Mouse (Mus musculus) mouse embryonic stem cell (cell line): Measurements from ENCODE around the gene Amz1.

Experiments used
- in situ Hi-C, 2 experiments: fragments of 300-500 bp; cut with MboI; formaldehyde crosslinking; loops; 1 replicate in 1 of 2; 3 replicates in 1 of 2; pipeline ENCODE4 v1.14.3; 2019 to 2020; ENCODE audit warnings: low sequenced_read_pairs in 2 of 2, low pct_unique_long_range_greater_than_20kb in 1 of 2, mixed read lengths in 1 of 2; ENCODE audit not compliant: unreplicated experiment in 1 of 2

Gene Amz1

GRCm38 (mm10) chr5:140723822-140724221 is at the start of gene Amz1:
Amz1 (plus strand) TSS chr5:140724127.
- in situ Hi-C loops, result no loop called here

DNA sequence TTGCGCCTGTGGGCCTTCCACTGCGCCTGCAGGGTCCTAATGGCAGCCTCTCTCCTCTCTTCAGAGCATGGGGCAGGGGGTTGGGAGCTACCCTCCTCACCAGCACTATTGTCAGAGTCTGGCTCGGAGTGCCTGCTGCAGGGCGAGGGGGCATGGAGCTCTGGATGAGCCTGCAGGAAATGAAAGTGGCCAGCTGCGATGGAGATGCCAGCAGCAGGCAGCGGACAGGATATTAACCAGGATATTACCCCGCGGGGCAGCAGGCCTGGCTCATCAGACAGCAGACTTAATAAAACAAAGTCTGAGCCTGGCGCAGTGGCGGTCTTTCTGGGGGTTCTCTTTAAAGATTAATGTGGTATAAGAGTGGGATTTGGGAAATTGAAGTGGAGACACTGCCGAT is 48.8 kb upstream of the Amz1 start:
- in situ Hi-C loops, result no loop called here

- in situ Hi-C loops, result no loop called here
Observed at GRCm38 (mm10) chr5:140675640-140676039, 48.3 kb upstream of the Amz1 start.

- in situ Hi-C loops, result no loop called here
Observed at GRCm38 (mm10) chr5:140677137-140677536, 46.8 kb upstream of the Amz1 start.

DNA sequence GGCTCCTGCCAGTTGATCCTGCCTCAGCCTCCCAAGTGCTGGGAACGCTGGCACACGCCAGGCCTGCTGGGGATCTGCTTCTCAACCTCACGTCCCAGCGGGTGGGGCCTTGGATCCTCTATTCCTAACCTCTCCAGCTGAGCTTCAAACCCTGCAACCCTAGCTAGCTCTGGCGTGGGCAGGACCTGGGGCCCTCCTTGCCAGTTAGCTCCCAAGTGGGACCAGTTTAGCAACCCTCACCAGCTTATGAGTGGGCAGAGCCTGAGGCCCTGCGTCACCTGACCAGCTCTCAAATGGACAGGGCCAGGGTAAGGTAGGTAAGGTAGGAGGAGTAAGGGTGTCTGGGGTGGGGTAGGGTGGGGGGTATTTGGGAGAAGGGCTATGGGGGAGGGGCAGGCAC is 43.9 kb upstream of the Amz1 start:
- in situ Hi-C loops, result no loop called here

GRCm38 (mm10) chr5:140680950-140681349 is 43.0 kb upstream of the Amz1 start:
- in situ Hi-C loops, result no loop called here

DNA sequence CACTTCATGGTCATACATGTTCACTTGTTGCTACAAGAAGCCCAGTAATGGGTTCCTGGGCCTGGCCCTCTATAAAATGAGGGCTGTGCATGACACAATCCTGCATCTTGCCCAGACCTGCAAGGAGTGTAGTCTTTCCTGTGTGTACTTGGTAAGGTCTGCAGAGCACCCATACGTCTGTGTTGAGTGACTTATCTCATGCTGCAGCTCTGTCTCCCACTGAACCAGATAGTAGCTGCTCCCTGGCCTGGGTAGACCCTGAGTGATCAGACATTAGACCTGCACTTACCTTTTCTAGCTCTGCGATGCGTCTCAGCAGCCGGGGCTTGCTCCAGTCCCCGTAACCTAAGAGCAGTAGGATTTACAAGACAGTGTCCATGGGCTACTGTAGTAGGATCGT is 41.8 kb upstream of the Amz1 start:
- in situ Hi-C loops, result no loop called here

- in situ Hi-C loops, result no loop called here
Observed at GRCm38 (mm10) chr5:140684343-140685148, 39.4 kb upstream of the Amz1 start.

DNA sequence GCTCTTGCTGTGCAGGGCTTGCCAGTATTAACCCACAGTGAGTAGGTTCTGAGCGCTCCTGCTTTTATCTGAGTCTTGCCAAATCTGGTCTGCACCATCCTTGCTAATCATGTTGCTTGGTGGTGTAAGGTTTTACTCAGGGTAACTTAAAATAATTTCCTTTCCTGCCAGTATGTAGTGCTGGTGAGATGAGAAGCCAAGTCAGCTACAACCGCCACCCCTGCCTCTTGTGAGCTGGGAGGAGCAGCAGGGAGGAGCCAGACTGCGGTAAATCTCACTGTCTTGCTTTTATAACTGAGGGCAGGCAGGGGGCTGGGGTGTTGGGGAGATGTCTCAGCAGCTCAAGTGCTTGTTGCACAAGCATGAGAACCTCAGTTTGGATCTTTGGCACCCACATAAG is 35.5 kb upstream of the Amz1 start:
- in situ Hi-C loops, result no loop called here

GRCm38 (mm10) chr5:140695987-140696386 is 27.9 kb upstream of the Amz1 start:
- in situ Hi-C loops, result no loop called here

DNA sequence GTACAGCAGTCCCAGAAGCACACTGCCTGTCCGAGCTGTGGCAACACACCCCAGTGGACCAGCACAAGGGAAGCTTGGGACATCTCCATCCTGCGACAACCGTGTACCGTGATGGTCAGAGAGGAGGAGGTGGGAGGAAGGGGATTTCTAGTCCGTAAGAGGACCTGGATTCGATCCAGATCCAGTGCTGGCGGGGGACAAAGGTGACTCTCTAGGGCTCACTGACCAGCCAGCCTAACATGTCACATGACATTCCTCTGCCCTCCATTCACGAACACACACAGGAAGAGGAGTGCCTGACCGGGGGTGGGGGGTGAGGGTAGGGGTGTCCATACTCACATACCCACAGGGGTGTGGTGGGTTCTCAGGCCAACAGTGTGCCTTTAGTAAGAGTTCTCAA is 24.2 kb upstream of the Amz1 start:
- in situ Hi-C loops, result no loop called here

DNA sequence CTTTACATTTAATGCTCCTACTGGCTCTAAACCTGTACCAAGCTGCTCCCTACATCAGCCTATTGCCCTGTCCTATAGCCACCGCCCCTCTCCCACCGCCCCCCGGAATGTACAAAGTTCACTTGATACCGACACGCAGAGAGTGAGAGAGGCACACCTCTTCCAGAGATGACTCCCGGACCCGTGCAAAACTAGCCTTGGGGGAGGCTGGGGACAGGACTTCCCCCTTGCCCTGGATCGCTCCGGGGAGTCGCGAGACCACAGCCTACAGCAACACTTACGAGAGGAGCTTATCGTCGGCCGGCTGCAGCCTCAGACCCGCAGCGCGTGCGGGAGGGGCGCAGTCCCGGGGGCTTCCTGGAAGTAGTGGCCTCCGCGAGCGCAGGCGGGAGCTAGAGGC is 22.3 kb upstream of the Amz1 start:
- in situ Hi-C loops, result no loop called here

- in situ Hi-C loops, result no loop called here
Observed at GRCm38 (mm10) chr5:140702103-140702513, 21.8 kb upstream of the Amz1 start, which contains the start of gene Iqce. Iqce (minus strand) TSS chr5:140702378.

DNA sequence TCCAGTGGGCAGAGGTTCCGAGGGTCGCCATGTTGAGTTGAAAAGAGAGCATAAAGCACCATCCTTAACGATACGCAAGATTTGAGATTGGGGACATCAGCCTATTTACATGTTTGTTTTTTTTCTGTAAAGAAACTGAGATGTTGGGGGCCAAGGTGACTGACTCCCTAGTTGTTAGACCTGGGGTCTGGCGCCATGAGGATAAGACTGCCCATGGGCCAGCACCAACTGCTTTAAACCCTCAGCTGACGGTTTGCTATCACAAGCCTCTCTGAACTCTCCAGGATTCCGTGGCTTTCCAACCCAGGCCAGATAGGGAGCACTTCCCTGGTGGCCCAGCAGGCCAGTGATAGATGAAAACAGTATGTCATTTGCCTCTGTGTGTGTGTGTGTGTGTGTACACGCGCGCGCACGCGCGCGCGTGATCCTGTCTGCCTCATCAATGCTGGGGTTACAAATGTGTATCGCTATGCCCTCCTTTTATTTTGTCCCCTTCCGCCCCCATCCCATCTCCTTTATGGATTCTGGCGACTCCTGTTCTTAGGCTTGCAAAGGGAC is 21.2 kb upstream of the Amz1 start:
- in situ Hi-C loops, result no loop called here

GRCm38 (mm10) chr5:140703480-140704377 is 20.2 kb upstream of the Amz1 start:
- in situ Hi-C loops, result no loop called here

DNA sequence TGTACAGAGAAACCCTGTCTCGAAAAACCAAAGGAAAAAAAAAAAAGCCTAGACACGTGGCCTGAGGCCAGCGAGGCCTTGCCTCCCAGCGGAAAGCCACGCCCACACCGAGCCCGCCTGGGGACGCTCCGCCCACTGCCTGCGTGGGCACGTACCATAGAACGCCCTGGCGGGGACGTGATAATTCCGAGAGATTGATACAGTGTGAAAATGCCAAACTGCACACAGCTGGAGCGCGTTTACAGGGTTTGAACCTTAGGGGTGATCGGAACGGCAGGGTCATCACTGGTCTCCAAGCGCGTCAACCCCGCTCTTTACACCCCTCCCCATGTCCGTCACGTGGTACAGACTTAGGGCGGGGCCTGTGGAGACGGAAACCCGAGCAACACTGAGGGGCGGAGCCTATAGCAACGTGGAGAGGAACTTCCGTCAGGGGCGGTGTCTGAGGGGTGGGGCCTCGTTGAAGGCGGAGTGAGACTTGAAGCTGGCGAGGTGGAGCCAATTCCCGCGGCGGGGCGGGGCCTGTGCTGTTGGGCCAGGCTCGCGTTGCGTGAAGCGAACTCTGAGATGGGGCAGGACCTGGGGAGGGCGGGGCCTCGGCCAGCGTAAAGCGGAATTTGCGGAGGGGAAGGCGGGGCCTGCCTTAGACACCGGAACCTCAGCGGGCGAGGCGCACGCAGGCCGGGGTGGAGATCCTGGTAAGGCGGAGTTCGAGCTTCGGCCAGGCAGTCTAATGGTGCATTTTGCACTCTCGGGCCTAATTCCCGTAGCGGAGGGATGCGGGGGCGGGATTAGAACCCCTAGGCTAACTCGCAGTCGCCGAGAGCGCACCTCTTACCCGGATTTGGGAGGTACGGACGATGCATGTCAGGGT is 19.3 kb upstream of the Amz1 start, which contains the start of gene Brat1:
Brat1 (plus strand) TSS at position 634 of the 874 bp plus-strand sequence.
- in situ Hi-C loops, result no loop called here

GRCm38 (mm10) chr5:140705501-140706171 is 18.3 kb upstream of the Amz1 start:
- in situ Hi-C loops, result no loop called here

DNA sequence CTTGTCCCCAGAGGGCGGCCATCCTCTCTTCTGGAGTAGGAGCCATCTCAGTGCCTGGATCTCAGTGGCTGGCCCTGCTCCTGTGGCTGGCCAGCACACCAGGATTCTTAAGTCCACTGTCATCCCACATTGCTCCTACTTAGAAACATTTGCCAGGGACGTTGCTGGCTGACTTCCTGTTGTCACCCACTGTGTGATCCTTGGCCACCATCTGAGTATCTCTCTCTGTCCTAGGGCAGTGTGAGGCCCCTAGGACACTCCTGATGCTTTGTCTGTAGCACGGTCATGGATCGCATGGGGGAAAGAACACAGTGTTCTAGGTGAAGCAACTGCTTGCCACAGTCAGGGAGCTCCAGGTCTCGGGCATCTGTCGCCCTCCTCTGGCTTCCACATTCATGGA is 13.6 kb upstream of the Amz1 start:
- in situ Hi-C loops, result no loop called here
